Mouse (Mus musculus): Measurements from ENCODE around the gene Prl8a1. TPM values are rescaled to one million over a fixed set of nuclear protein-coding genes. Genes with fewer than 3 reads are reported as not detected.

Gene Prl8a1
- total RNA-seq (2021) (not detected), polyA plus RNA-seq (2012; rRNA removed) (not detected in 2 replicates)
- long read RNA-seq = 0 reads

DNA sequence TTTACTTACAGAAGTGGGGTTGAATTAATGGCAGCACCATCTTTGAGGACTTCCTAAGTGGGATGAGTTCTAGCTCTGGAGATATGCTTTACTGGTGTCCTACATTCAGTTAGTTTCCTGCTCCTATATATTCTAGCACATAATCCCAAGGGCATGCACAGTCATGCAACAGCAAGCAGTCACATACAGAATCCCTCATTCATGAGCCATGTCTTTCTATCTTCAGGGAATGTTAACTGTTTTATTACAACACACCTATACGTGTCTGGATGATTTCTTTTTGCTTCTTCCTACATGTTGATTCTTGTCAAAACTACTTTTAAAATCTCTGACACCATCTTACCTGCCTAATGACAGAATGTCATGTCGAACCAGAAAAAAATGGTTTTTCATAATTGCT lies at the start of gene Prl8a1:
Gene Prl8a1, minus strand, starts transcription at position 101 of the 400 bp plus-strand sequence.
- intact Hi-C loops (cut with DNase I) = no loop called here
- Histone ChIP-seq H3K4me3 (no peak within 1 kb of the TSS), H3K27me3 (ENCODE audit: control insufficient read depth, insufficient read depth, low read length) (no peaks in the 10 kb centered on the region), H3K4me1 (ENCODE audit: control insufficient read depth, insufficient read depth, low read length) (no peaks in the 10 kb centered on the region), H3K27ac (no peak within 1 kb of the TSS), H3K36me3 (ENCODE audit: control insufficient read depth, insufficient read depth, low read length) (no peaks in the 10 kb centered on the region), H3K79me2 (replicated peaks; ENCODE audit: control insufficient read depth, insufficient read depth, low read length) (no peaks in the 10 kb centered on the region), H3K9ac (ENCODE audit: low read depth, low read length) (no peak within 1 kb of the TSS)
- TF ChIP-seq POLR2A (IDR thresholded peaks at IDR 0.05; ENCODE audit: insufficient read depth, low read depth, low read length) = no peak
- no peak for TF ChIP-seq EP300 (IDR thresholded peaks at IDR 0.05; ENCODE audit: insufficient read depth, low read depth, low read length)
- TF ChIP-seq CTCF (IDR thresholded peaks at IDR 0.05) = no peak
- DNase-seq = no peak
- 64% methylated on average over 2 of the region's 2 CpGs for WGBS

DNA sequence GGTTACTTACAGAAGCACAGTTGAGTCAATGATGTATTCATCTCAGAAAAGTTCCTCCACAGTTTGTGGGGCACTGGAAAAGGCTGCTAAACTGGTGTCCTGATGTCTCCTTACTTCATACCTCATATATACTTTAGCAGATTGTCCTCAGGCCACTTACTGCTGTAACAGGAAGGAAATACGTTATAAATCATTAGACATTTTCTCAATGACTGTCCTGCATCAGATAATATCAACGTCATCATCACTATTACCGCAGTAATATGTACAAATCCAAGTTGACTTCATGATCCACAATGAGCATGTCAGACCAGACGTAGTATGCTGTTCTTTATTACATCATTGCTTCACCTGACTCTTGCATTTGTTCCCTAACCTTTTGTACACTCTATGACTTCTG lies 28.5 kb upstream of the Prl8a1 start, which contains the start of gene Prl7b1:
Gene Prl7b1, minus strand, starts transcription at position 101 of the 400 bp plus-strand sequence.
- H3K79me2 ChIP-seq (replicated peaks; ENCODE audit: control insufficient read depth, insufficient read depth, low read length) = no peaks in the 10 kb centered on the region
- no peak for DNase-seq
- TF ChIP-seq EP300 (IDR thresholded peaks at IDR 0.05; ENCODE audit: insufficient read depth, low read depth, low read length) (no peak), POLR2A (IDR thresholded peaks at IDR 0.05; ENCODE audit: insufficient read depth, low read depth, low read length) (no peak), CTCF (IDR thresholded peaks at IDR 0.05) (no peak)
- no peaks in the 10 kb centered on the region for H3K27me3 ChIP-seq (ENCODE audit: control insufficient read depth, insufficient read depth, low read length)
- H3K27ac ChIP-seq = no peak within 1 kb of the TSS
- no peaks in the 10 kb centered on the region for H3K36me3 ChIP-seq (ENCODE audit: control insufficient read depth, insufficient read depth, low read length)
- intact Hi-C loops (cut with DNase I) = no loop called here
- WGBS = 63% methylated on average over 4 of the region's 4 CpGs
- no peak within 1 kb of the TSS for H3K9ac ChIP-seq (ENCODE audit: low read depth, low read length)
- H3K4me3 ChIP-seq = no peak within 1 kb of the TSS
- no peaks in the 10 kb centered on the region for H3K4me1 ChIP-seq (ENCODE audit: control insufficient read depth, insufficient read depth, low read length)

DNA sequence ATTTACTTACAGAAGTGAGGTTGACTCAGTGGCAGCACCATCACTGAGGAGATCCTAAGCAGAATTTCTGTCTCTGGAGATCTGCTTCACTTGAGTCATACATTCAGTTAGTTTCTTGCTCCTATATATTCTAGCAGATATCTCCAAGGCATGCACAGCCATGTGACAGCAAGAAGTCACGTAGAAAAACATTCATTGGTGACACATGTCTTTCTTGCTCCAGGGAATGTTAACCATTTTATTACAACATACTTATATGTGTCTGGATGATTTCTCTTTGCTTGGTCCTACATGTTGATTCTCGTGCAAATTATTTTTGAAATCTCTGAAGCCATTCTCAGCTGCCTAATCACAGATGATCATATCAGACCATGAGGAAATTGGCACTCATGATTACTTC lies 17.5 kb downstream of the Prl8a1 start, which contains the start of gene Prl8a9:
Gene Prl8a9, minus strand, starts transcription at position 101 of the 400 bp plus-strand sequence.
- WGBS = 70% methylated on average over 2 of the region's 2 CpGs
- no peaks in the 10 kb centered on the region for H3K4me1 ChIP-seq (ENCODE audit: control insufficient read depth, insufficient read depth, low read length)
- H3K4me3 ChIP-seq = no peak within 1 kb of the TSS
- no peak within 1 kb of the TSS for H3K27ac ChIP-seq
- no peaks in the 10 kb centered on the region for H3K79me2 ChIP-seq (replicated peaks; ENCODE audit: control insufficient read depth, insufficient read depth, low read length)
- H3K9ac ChIP-seq (ENCODE audit: low read depth, low read length) = no peak within 1 kb of the TSS
- TF ChIP-seq CTCF (IDR thresholded peaks at IDR 0.05) (no peak), POLR2A (IDR thresholded peaks at IDR 0.05; ENCODE audit: insufficient read depth, low read depth, low read length) (no peak), EP300 (IDR thresholded peaks at IDR 0.05; ENCODE audit: insufficient read depth, low read depth, low read length) (no peak)
- DNase-seq = no peak
- intact Hi-C loops (cut with DNase I) = no loop called here
- H3K36me3 ChIP-seq (ENCODE audit: control insufficient read depth, insufficient read depth, low read length) = no peaks in the 10 kb centered on the region
- no peaks in the 10 kb centered on the region for H3K27me3 ChIP-seq (ENCODE audit: control insufficient read depth, insufficient read depth, low read length)

DNA sequence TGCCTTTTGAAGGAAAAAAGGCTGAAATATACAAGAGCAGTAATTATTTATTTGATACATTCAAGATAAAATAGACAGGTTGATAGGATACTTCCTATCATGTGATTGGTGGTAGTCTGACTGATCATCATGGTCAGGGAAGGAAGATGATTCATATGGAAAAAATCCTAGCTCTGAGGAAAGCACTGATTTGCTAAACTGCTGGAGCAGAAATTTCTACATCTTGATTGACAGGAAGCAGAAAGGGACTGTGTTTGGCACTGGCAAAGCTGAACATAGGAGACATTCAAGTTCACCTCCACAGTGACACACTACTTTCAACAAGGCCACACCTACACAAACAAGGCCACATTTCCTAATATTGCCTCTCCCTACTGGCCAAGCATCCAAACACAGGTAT lies 28.6 kb downstream of the Prl8a1 start:
- no peaks in the 10 kb centered on the region for H3K4me1 ChIP-seq (ENCODE audit: control insufficient read depth, insufficient read depth, low read length)
- H3K27me3 ChIP-seq (ENCODE audit: control insufficient read depth, insufficient read depth, low read length) = no peaks in the 10 kb centered on the region
- no peaks in the 10 kb centered on the region for H3K36me3 ChIP-seq (ENCODE audit: control insufficient read depth, insufficient read depth, low read length)
- no peak overlapping the region for H3K9ac ChIP-seq (ENCODE audit: low read depth, low read length)
- no peak for DNase-seq
- no peaks in the 10 kb centered on the region for H3K79me2 ChIP-seq (replicated peaks; ENCODE audit: control insufficient read depth, insufficient read depth, low read length)
- no peak for TF ChIP-seq POLR2A (IDR thresholded peaks at IDR 0.05; ENCODE audit: insufficient read depth, low read depth, low read length)
- TF ChIP-seq CTCF (IDR thresholded peaks at IDR 0.05) = no peak
- no peak for TF ChIP-seq EP300 (IDR thresholded peaks at IDR 0.05; ENCODE audit: insufficient read depth, low read depth, low read length)
- intact Hi-C loops (cut with DNase I) = no loop called here
- no peak overlapping the region for H3K27ac ChIP-seq
- H3K4me3 ChIP-seq = no peak overlapping the region

Other genes with a start within 250 kb of the Prl8a1 start
- gene Prl8a2, start 236.5 kb downstream of the Prl8a1 start, total RNA-seq (2021) = not detected
- gene Prl8a2, start 236.5 kb downstream of the Prl8a1 start, polyA plus RNA-seq (2012; rRNA removed) = not detected in 2 replicates
- gene Prl2b1, start 191.3 kb downstream of the Prl8a1 start, total RNA-seq (2021) = not detected
- gene Prl2b1, start 191.3 kb downstream of the Prl8a1 start, polyA plus RNA-seq (2012; rRNA removed) = not detected in 2 replicates
- gene Prl8a6, start 143.5 kb downstream of the Prl8a1 start, total RNA-seq (2021) = not detected
- gene Prl8a6, start 143.5 kb downstream of the Prl8a1 start, polyA plus RNA-seq (2012; rRNA removed) = not detected in 2 replicates
- gene Prl8a8, start 69.0 kb downstream of the Prl8a1 start, total RNA-seq (2021) = not detected
- not detected in 2 replicates for gene Prl8a8, start 69.0 kb downstream of the Prl8a1 start, polyA plus RNA-seq (2012; rRNA removed)
- gene Prl8a9, start 17.6 kb downstream of the Prl8a1 start, total RNA-seq (2021) = not detected
- not detected in 2 replicates for gene Prl8a9, start 17.6 kb downstream of the Prl8a1 start, polyA plus RNA-seq (2012; rRNA removed)
- not detected for gene Prl7b1, start 28.4 kb upstream of the Prl8a1 start, total RNA-seq (2021)
- gene Prl7b1, start 28.4 kb upstream of the Prl8a1 start, polyA plus RNA-seq (2012; rRNA removed) = not detected in 2 replicates
- not detected for gene Prl7a1, start 60.3 kb upstream of the Prl8a1 start, total RNA-seq (2021)
- not detected in 2 replicates for gene Prl7a1, start 60.3 kb upstream of the Prl8a1 start, polyA plus RNA-seq (2012; rRNA removed)
- gene Prl7a2, start 85.9 kb upstream of the Prl8a1 start, total RNA-seq (2021) = not detected
- not detected in 2 replicates for gene Prl7a2, start 85.9 kb upstream of the Prl8a1 start, polyA plus RNA-seq (2012; rRNA removed)
- not detected for gene Prl7d1, start 134.6 kb upstream of the Prl8a1 start, total RNA-seq (2021)
- gene Prl7d1, start 134.6 kb upstream of the Prl8a1 start, polyA plus RNA-seq (2012; rRNA removed) = not detected in 2 replicates
- gene Prl7c1, start 198.6 kb upstream of the Prl8a1 start, total RNA-seq (2021) = not detected
- not detected in 2 replicates for gene Prl7c1, start 198.6 kb upstream of the Prl8a1 start, polyA plus RNA-seq (2012; rRNA removed)
- gene Prl2a1, start 219.5 kb upstream of the Prl8a1 start, total RNA-seq (2021) = not detected
- not detected in 2 replicates for gene Prl2a1, start 219.5 kb upstream of the Prl8a1 start, polyA plus RNA-seq (2012; rRNA removed)